Mouse (Mus musculus) MEL (cell line): ENCODE data around the gene Tor4a. TPM values are rescaled to one million over a fixed set of nuclear protein-coding genes. Genes with fewer than 3 reads are reported as not detected.
A peak's percentile ranks its signal among the peaks of the same experiment; 100 is the strongest.

ENCODE experiments used
- DNase-seq: peaks from one replicate; pipeline ENCODE4 v3.0.0; 2011; ENCODE audit warnings: low read depth, low spot score
- H3K27ac ChIP-seq: 2 replicates; pipeline ENCODE4 v1.5.1; 2012; ENCODE audit warnings: low read depth, mild to moderate bottlenecking, control low read depth, low read length, moderate library complexity; ENCODE audit not compliant: control insufficient read depth
- H3K27me3 ChIP-seq, 2 experiments: fragments of 150-350 bp in 1 of 2; sonication (generic) in 1 of 2; 2 replicates each; pipeline ENCODE4 v1.6.1; 2012; ENCODE audit warnings: low read length in 2 of 2, mild to moderate bottlenecking in 2 of 2, improper control_type of control experiment in 1 of 2, moderate library complexity in 1 of 2; ENCODE audit not compliant: insufficient read depth in 2 of 2, control insufficient read depth in 1 of 2
- H3K36me3 ChIP-seq, 2 experiments: 2 replicates each; pipeline ENCODE4 v1.6.1; 2012 to 2014; ENCODE audit warnings: low read length in 2 of 2, improper control_type of control experiment in 1 of 2, inconsistent platforms in 1 of 2, mild to moderate bottlenecking in 1 of 2; ENCODE audit not compliant: insufficient read depth in 2 of 2, control insufficient read depth in 1 of 2
- H3K4me1 ChIP-seq, 2 experiments: fragments of 150-350 bp in 1 of 2; sonication (generic) in 1 of 2; 2 replicates each; pipeline ENCODE4 v1.6.1; 2012; ENCODE audit warnings: low read length in 2 of 2, improper control_type of control experiment in 1 of 2, mild to moderate bottlenecking in 1 of 2; ENCODE audit not compliant: insufficient read depth in 2 of 2, control insufficient read depth in 1 of 2
- H3K4me3 ChIP-seq, 2 experiments: fragments of 150-350 bp in 1 of 2; sonication (generic) in 1 of 2; 2 replicates each; pipeline ENCODE4 v1.5.1; 2012; ENCODE audit warnings: low read depth in 2 of 2, low read length in 2 of 2, mild to moderate bottlenecking in 2 of 2, moderate library complexity in 2 of 2, control low read depth in 1 of 2, improper control_type of control experiment in 1 of 2; ENCODE audit not compliant: control insufficient read depth in 1 of 2, insufficient read depth in 1 of 2
- H3K79me2 ChIP-seq: 2 replicates; pipeline ENCODE4 v1.6.1; 2012; ENCODE audit warnings: mild to moderate bottlenecking, low read length, moderate library complexity; ENCODE audit not compliant: control insufficient read depth, poor library complexity, insufficient read depth
- H3K9ac ChIP-seq: 2 replicates; pipeline ENCODE4 v1.6.1; 2012; ENCODE audit warnings: low read depth, mild to moderate bottlenecking, control low read depth, low read length, moderate library complexity; ENCODE audit not compliant: control insufficient read depth, poor library complexity, severe bottlenecking
- H3K9me3 ChIP-seq: fragments of 150-350 bp; sonication (generic); replicated peaks from 2 replicates; pipeline ENCODE4 v1.6.1; 2012; ENCODE audit warnings: mild to moderate bottlenecking, low read length, improper control_type of control experiment, moderate library complexity; ENCODE audit not compliant: insufficient read depth
- BHLHE40 ChIP-seq: IDR thresholded peaks from 2 replicates; pipeline ENCODE4 v1.6.1; 2012; ENCODE audit warnings: low read depth, mild to moderate bottlenecking, inconsistent platforms, low read length, improper control_type of control experiment, borderline replicate concordance
- CHD1 ChIP-seq: IDR thresholded peaks from 2 replicates; pipeline ENCODE4 v1.6.1; 2012; ENCODE audit warnings: low read depth, mild to moderate bottlenecking, inconsistent platforms, low read length, improper control_type of control experiment
- CHD2 ChIP-seq: IDR thresholded peaks from 2 replicates; pipeline ENCODE4 v1.6.1; 2011; ENCODE audit warnings: low read length, improper control_type of control experiment
- E2F4 ChIP-seq: IDR thresholded peaks from 2 replicates; pipeline ENCODE4 v1.6.1; 2011; ENCODE audit warnings: low read depth, low read length, improper control_type of control experiment, borderline replicate concordance
- ELF1 ChIP-seq: IDR thresholded peaks from 2 replicates; pipeline ENCODE4 v1.6.1; 2014; ENCODE audit warnings: low read depth, mild to moderate bottlenecking, inconsistent platforms, low read length, improper control_type of control experiment, moderate library complexity
- EP300 ChIP-seq, 2 experiments: IDR thresholded peaks; 2 replicates each; pipeline ENCODE4 v1.6.1; 2011; ENCODE audit warnings: improper control_type of control experiment in 2 of 2, low read length in 2 of 2, low read depth in 1 of 2, mild to moderate bottlenecking in 1 of 2
- ETS1 ChIP-seq: IDR thresholded peaks from 2 replicates; pipeline ENCODE4 v1.6.1; 2012; ENCODE audit warnings: low read depth, mild to moderate bottlenecking, inconsistent platforms, low read length, improper control_type of control experiment, moderate library complexity
- HCFC1 ChIP-seq: IDR thresholded peaks from 2 replicates; pipeline ENCODE4 v1.6.1; 2012; ENCODE audit warnings: low read depth, mild to moderate bottlenecking, inconsistent platforms, low read length, improper control_type of control experiment, moderate library complexity
- MAZ ChIP-seq: IDR thresholded peaks from 2 replicates; pipeline ENCODE4 v1.6.1; 2012; ENCODE audit warnings: low read depth, mild to moderate bottlenecking, inconsistent platforms, low read length, improper control_type of control experiment
- MEF2A ChIP-seq: IDR thresholded peaks from 2 replicates; pipeline ENCODE4 v1.6.1; 2014; ENCODE audit warnings: low read depth, mild to moderate bottlenecking, inconsistent platforms, low read length, improper control_type of control experiment; ENCODE audit not compliant: poor library complexity, insufficient replicate concordance, severe bottlenecking; ENCODE audit errors: extremely low read depth
- MXI1 ChIP-seq: IDR thresholded peaks from 2 replicates; pipeline ENCODE4 v1.6.1; 2011; ENCODE audit warnings: mild to moderate bottlenecking, low read depth, low read length, improper control_type of control experiment
- NELFE ChIP-seq: IDR thresholded peaks from 2 replicates; pipeline ENCODE4 v1.6.1; 2011; ENCODE audit warnings: low read depth, low read length, improper control_type of control experiment
- NRF1 ChIP-seq: IDR thresholded peaks from 2 replicates; pipeline ENCODE4 v1.6.1; 2014; ENCODE audit warnings: low read depth, mild to moderate bottlenecking, inconsistent platforms, low read length, improper control_type of control experiment, moderate library complexity; ENCODE audit not compliant: poor library complexity, insufficient read depth, severe bottlenecking
- POLR2A ChIP-seq, 2 experiments: IDR thresholded peaks; 2 replicates each; pipeline ENCODE4 v1.6.1; 2011 to 2012; ENCODE audit warnings: low read length in 2 of 2, mild to moderate bottlenecking in 2 of 2, control low read depth in 1 of 2, improper control_type of control experiment in 1 of 2, low read depth in 1 of 2, moderate library complexity in 1 of 2; ENCODE audit not compliant: control insufficient read depth in 1 of 2, insufficient read depth in 1 of 2, poor library complexity in 1 of 2
- POLR2AphosphoS2 ChIP-seq: IDR thresholded peaks from 2 replicates; pipeline ENCODE4 v1.6.1; 2011; ENCODE audit warnings: low read length, improper control_type of control experiment
- POLR2AphosphoS5 ChIP-seq: IDR thresholded peaks from 2 replicates; pipeline ENCODE4 v1.6.1; 2012; ENCODE audit warnings: low read depth, borderline replicate concordance, mild to moderate bottlenecking, inconsistent platforms, low read length, moderate library complexity, mixed read lengths
- RAD21 ChIP-seq: IDR thresholded peaks from 2 replicates; pipeline ENCODE4 v1.6.1; 2011; ENCODE audit warnings: mild to moderate bottlenecking, low read depth, low read length, improper control_type of control experiment
- RCOR1 ChIP-seq: IDR thresholded peaks from 2 replicates; pipeline ENCODE4 v1.6.1; 2012; ENCODE audit warnings: low read depth, mild to moderate bottlenecking, inconsistent platforms, low read length, improper control_type of control experiment
- SIN3A ChIP-seq: IDR thresholded peaks from 2 replicates; pipeline ENCODE4 v1.6.1; 2012; ENCODE audit warnings: low read length, improper control_type of control experiment, inconsistent platforms
- TAL1 ChIP-seq: IDR thresholded peaks from 2 replicates; pipeline ENCODE4 v1.6.1; 2012; ENCODE audit warnings: mild to moderate bottlenecking, inconsistent platforms, low read length, moderate library complexity, mixed read lengths
- TBP ChIP-seq: IDR thresholded peaks from 2 replicates; pipeline ENCODE4 v1.8.0; 2011; ENCODE audit warnings: low read depth, low read length, improper control_type of control experiment
- TCF12 ChIP-seq: IDR thresholded peaks from 2 replicates; pipeline ENCODE4 v1.6.1; 2014; ENCODE audit warnings: low read depth, mild to moderate bottlenecking, inconsistent platforms, low read length, improper control_type of control experiment, moderate library complexity
- USF2 ChIP-seq, 2 experiments: IDR thresholded peaks; 2 replicates each; pipeline ENCODE4 v1.6.1; 2011 to 2012; ENCODE audit warnings: improper control_type of control experiment in 2 of 2, low read length in 2 of 2, borderline replicate concordance in 1 of 2, inconsistent platforms in 1 of 2, low read depth in 1 of 2, mild to moderate bottlenecking in 1 of 2; ENCODE audit not compliant: insufficient read depth in 1 of 2
- ZC3H11A ChIP-seq: IDR thresholded peaks from 2 replicates; pipeline ENCODE4 v1.6.1; 2012; ENCODE audit warnings: low read depth, mild to moderate bottlenecking, inconsistent platforms, low read length, improper control_type of control experiment
- ZKSCAN1 ChIP-seq: IDR thresholded peaks from 2 replicates; pipeline ENCODE4 v1.6.1; 2012; ENCODE audit warnings: low read depth, mild to moderate bottlenecking, inconsistent platforms, low read length, improper control_type of control experiment, moderate library complexity
- ZMIZ1 ChIP-seq: IDR thresholded peaks from 2 replicates; pipeline ENCODE4 v1.6.1; 2012; ENCODE audit warnings: low read depth, mild to moderate bottlenecking, inconsistent platforms, low read length, improper control_type of control experiment, moderate library complexity
- polyA plus RNA-seq, 2 experiments: library from polyadenylated mRNA; stranded (reverse) in 1 of 2; unstranded in 1 of 2; fragments of >175 nt in 1 of 2; fragments of >200 nt in 1 of 2; gene quantifications; 2 replicates each; pipeline versions ENCODE4 v1.2.1 to v1.2.4; 2012; ENCODE audit warnings: low replicate concordance in 2 of 2, low read depth in 1 of 2; ENCODE audit not compliant: insufficient read length in 2 of 2, insufficient read depth in 1 of 2, missing spikeins in 1 of 2
- total RNA-seq: library from RNA; depleted of rRNA; stranded (reverse); fragments of 300-350 nt; gene quantifications from 2 replicates; pipeline ENCODE4 v1.2.3, GENCODE M21; 2012; rRNA removed

Gene Tor4a
- 7.6 and 9.1 TPM in 2 replicates for total RNA-seq
- polyA plus RNA-seq, result 10 to 100 TPM in 1 of 2 experiments, not detected in 1; 13.7 TPM

- peak within 1 kb of the TSS; percentile 87 for H3K9ac ChIP-seq
- no peaks in the 10 kb centered on the region for H3K27me3 ChIP-seq
- peak within 1 kb of the TSS; percentile 57 to 72 for H3K4me3 ChIP-seq
- H3K79me2 ChIP-seq, result peaks cover 21% of the 10 kb centered on the region
- H3K27ac ChIP-seq, result peak within 1 kb of the TSS; percentile 96
- TF ChIP-seq RAD21 (no peak), NRF1 (peak; percentile 92), ETS1 (peak; percentile 10; the same call in 1 of the 2 replicates), POLR2AphosphoS5 (no peak), RCOR1 (0 out of 2 replicates have a peak, but pooled peaks have one; percentile 8), CHD2 (no peak), BHLHE40 (no peak), TCF12 (peak; percentile 59; the same call in 1 of the 2 replicates), E2F4 (0 out of 2 replicates have a peak, but pooled peaks have one; percentile 44), MAZ (peak; percentile 61; the same call in 1 of the 2 replicates), CHD1 (peak; percentile 74), ZKSCAN1 (no peak), ZMIZ1 (peak; percentile 84), MXI1 (peak; percentile 39), ELF1 (peak; percentile 96), MEF2A (0 out of 2 replicates have a peak, but pooled peaks have one; percentile 54), SIN3A (no peak; the same call in 1 of the 2 replicates), TBP (peak; percentile 80), USF2 (IDR thresholded peaks at IDR 0.05; ENCODE audit: borderline replicate concordance in 1 of 2, insufficient read depth in 1 of 2, low read depth in 1 of 2, low read length in 2 of 2) (no peak), POLR2AphosphoS2 (peak; percentile 67; the same call in 1 of the 2 replicates), ZC3H11A (no peak), EP300 (IDR thresholded peaks at IDR 0.05; ENCODE audit: low read depth in 1 of 2, low read length in 2 of 2) (peak; percentile 14 to 41; a peak in 1 of 4 replicates), NELFE (peak; percentile 77), TAL1 (0 out of 2 replicates have a peak, but pooled peaks have one; percentile 6), HCFC1 (peak; percentile 79), POLR2A (IDR thresholded peaks at IDR 0.05; ENCODE audit: control insufficient read depth in 1 of 2, insufficient read depth in 1 of 2, low read depth in 1 of 2, low read length in 2 of 2, poor library complexity in 1 of 2) (peak; percentile 50 to 60; a peak in 2 of 4 replicates)
- H3K4me1 ChIP-seq, result peaks cover 6 to 32% of the 10 kb centered on the region in 2 experiments
- peak; percentile 96 for DNase-seq
- H3K9me3 ChIP-seq, result no peaks in the 10 kb centered on the region
- H3K36me3 ChIP-seq, result peaks cover 0 to 17% of the 10 kb centered on the region in 2 experiments; a peak in 2 of 4 replicates
These were observed at the start of gene Tor4a for GRCm38 (mm10) chr2:25196172-25196954. Gene Tor4a (minus strand): TSS chr2:25196886.
